Mouse (Mus musculus) heart, postnatal 0 days (tissue): ENCODE measurements around the gene Dab1. TPM values are rescaled to one million over a fixed set of nuclear protein-coding genes. Genes with fewer than 3 reads are reported as not detected.
A peak's percentile ranks its signal among the peaks of the same experiment; 100 is the strongest.

Source experiments
- ATAC-seq: fragments of 200-750 bp; cut with Nextera tagmentation; 2 replicates; pipeline ENCODE4 v1.8.0; 2017; ENCODE audit warnings: low read depth, moderate number of reproducible peaks, moderate library complexity; ENCODE audit not compliant: insufficient read depth
- DNase-seq: peaks from one replicate; pipeline ENCODE4 v3.0.0-alpha.2; 2016; ENCODE audit warnings: low spot score
- H3K27ac ChIP-seq: fragments of 300-500 bp; sonication (generic); 2 replicates; pipeline ENCODE4 v1.5.1; 2014; ENCODE audit warnings: low read depth, mild to moderate bottlenecking
- H3K27me3 ChIP-seq: fragments of 300-500 bp; sonication (generic); 2 replicates; pipeline ENCODE4 v1.6.1; 2014; ENCODE audit warnings: low read length, mixed read lengths; ENCODE audit not compliant: control insufficient read depth, insufficient read depth
- H3K36me3 ChIP-seq: fragments of 300-500 bp; sonication (generic); replicated peaks from 2 replicates; pipeline ENCODE4 v1.6.1; 2014; ENCODE audit warnings: low read length, mixed read lengths; ENCODE audit not compliant: control insufficient read depth, insufficient read depth
- H3K4me1 ChIP-seq: fragments of 300-500 bp; sonication (generic); 2 replicates; pipeline ENCODE4 v1.6.1; 2014; ENCODE audit warnings: antibody characterized with exemption; ENCODE audit not compliant: control insufficient read depth, insufficient read depth
- H3K4me2 ChIP-seq: fragments of 300-500 bp; sonication (generic); 2 replicates; pipeline ENCODE4 v1.6.1; 2014; ENCODE audit warnings: low read depth, mild to moderate bottlenecking, low read length, moderate library complexity
- H3K4me3 ChIP-seq: fragments of 300-500 bp; sonication (generic); 2 replicates; pipeline ENCODE4 v1.5.1; 2014; ENCODE audit warnings: low read depth, low read length
- H3K9ac ChIP-seq: fragments of 300-500 bp; sonication (generic); replicated peaks from 2 replicates; pipeline ENCODE4 v1.6.1; 2014; ENCODE audit warnings: low read depth, low read length, mixed read lengths
- H3K9me3 ChIP-seq: fragments of 300-500 bp; sonication (generic); replicated peaks from 2 replicates; pipeline ENCODE4 v1.6.1; 2016; ENCODE audit warnings: low read length; ENCODE audit not compliant: control insufficient read depth
- CTCF ChIP-seq: IDR thresholded peaks from 2 replicates; pipeline ENCODE4 v1.5.1; 2016; ENCODE audit warnings: antibody characterized with exemption, control low read depth, low read depth
- EP300 ChIP-seq: IDR thresholded peaks from 2 replicates; pipeline ENCODE4 v1.6.1; 2016; ENCODE audit warnings: antibody characterized with exemption, low read depth
- WGBS: fragments of 180-500 bp; shearing (Covaris S2); extraction: QIAGEN DNeasy Blood & Tissue Kit; methylation state at CpG from one replicate; pipeline ENCODE4 v1.1.7; 2014; 5-methylcytosine and 5-hydroxymethylcytosine counted together
- polyA plus RNA-seq: library from polyadenylated mRNA; unstranded; fragments of >200 nt; fragmentation: Nextera tagmentation; extraction: Ambion mirVana; gene quantifications from 2 replicates; pipeline ENCODE4 v1.2.1, GENCODE M21; 2015
- total RNA-seq: library from RNA; depleted of rRNA; stranded (reverse); fragments of >200 nt; gene quantifications from 2 replicates; pipeline ENCODE4 v1.2.3, GENCODE M21; 2014; ENCODE audit warnings: low replicate concordance

Gene Dab1
- total and polyA plus RNA-seq, 2 experiments from 2014 or later, result 0.27 TPM; not detected in 1

- TF ChIP-seq EP300, result no peak
- TF ChIP-seq CTCF, result no peak
- Histone ChIP-seq H3K27me3 (no peaks in the 10 kb centered on the region), H3K4me1 (no peaks in the 10 kb centered on the region), H3K4me2 (no peak overlapping the region), H3K36me3 (no peaks in the 10 kb centered on the region), H3K9ac (no peak overlapping the region), H3K27ac (no peak overlapping the region), H3K4me3 (no peak overlapping the region), H3K9me3 (no peaks in the 10 kb centered on the region)
- ATAC-seq, result no peak
- 68% methylated on average over 1 of the region's 1 CpGs for WGBS
- DNase-seq, result no peak
Measured at GRCm38 (mm10) chr4:103677195-103677594, 58.0 kb downstream of the Dab1 start.

GRCm38 (mm10) chr4:103678501-103678900 is 59.3 kb downstream of the Dab1 start:
- no peaks in the 10 kb centered on the region for H3K27me3 ChIP-seq
- H3K36me3 ChIP-seq, result no peaks in the 10 kb centered on the region
- 62% methylated on average over 6 of the region's 6 CpGs for WGBS
- no peaks in the 10 kb centered on the region for H3K9me3 ChIP-seq
- H3K4me3 ChIP-seq, result no peak overlapping the region
- no peak for TF ChIP-seq EP300
- TF ChIP-seq CTCF, result no peak
- no peak for ATAC-seq
- no peak for DNase-seq
- no peak overlapping the region for H3K27ac ChIP-seq
- no peak overlapping the region for H3K4me2 ChIP-seq
- H3K9ac ChIP-seq, result no peak overlapping the region
- no peaks in the 10 kb centered on the region for H3K4me1 ChIP-seq

GRCm38 (mm10) chr4:103685136-103685535 is 66.0 kb downstream of the Dab1 start:
- Histone ChIP-seq H3K27ac (no peak overlapping the region), H3K9ac (no peak overlapping the region), H3K4me3 (no peak overlapping the region), H3K27me3 (no peaks in the 10 kb centered on the region), H3K9me3 (no peaks in the 10 kb centered on the region), H3K4me2 (no peak overlapping the region), H3K4me1 (no peaks in the 10 kb centered on the region), H3K36me3 (no peaks in the 10 kb centered on the region)
- TF ChIP-seq EP300 (no peak), CTCF (no peak)
- WGBS, result 62% methylated on average over 4 of the region's 4 CpGs
- no peak for ATAC-seq
- no peak for DNase-seq

GRCm38 (mm10) chr4:103691717-103692116 is 72.6 kb downstream of the Dab1 start:
- no peak overlapping the region for H3K27ac ChIP-seq
- no peak overlapping the region for H3K4me3 ChIP-seq
- H3K9me3 ChIP-seq, result no peaks in the 10 kb centered on the region
- no peaks in the 10 kb centered on the region for H3K4me1 ChIP-seq
- no peak overlapping the region for H3K4me2 ChIP-seq
- no peaks in the 10 kb centered on the region for H3K27me3 ChIP-seq
- H3K9ac ChIP-seq, result no peak overlapping the region
- DNase-seq, result no peak
- no peaks in the 10 kb centered on the region for H3K36me3 ChIP-seq
- 0 out of 2 replicates have a peak, but pooled peaks have one; percentile 10 for TF ChIP-seq CTCF
- no peak for TF ChIP-seq EP300
- 44% methylated on average over 3 of the region's 3 CpGs for WGBS
- no peak for ATAC-seq

GRCm38 (mm10) chr4:103699755-103700154 is 80.6 kb downstream of the Dab1 start:
- no peak for DNase-seq
- TF ChIP-seq EP300 (no peak), CTCF (no peak)
- Histone ChIP-seq H3K27me3 (no peaks in the 10 kb centered on the region), H3K4me2 (no peak overlapping the region), H3K36me3 (no peaks in the 10 kb centered on the region), H3K9me3 (no peaks in the 10 kb centered on the region), H3K4me3 (no peak overlapping the region), H3K4me1 (no peaks in the 10 kb centered on the region), H3K27ac (no peak overlapping the region), H3K9ac (no peak overlapping the region)
- no peak for ATAC-seq
- 44% methylated on average over 4 of the region's 4 CpGs for WGBS

- WGBS, result 62% methylated on average over 6 of the region's 6 CpGs
- no peaks in the 10 kb centered on the region for H3K27me3 ChIP-seq
- H3K4me2 ChIP-seq, result no peak overlapping the region
- no peak overlapping the region for H3K9ac ChIP-seq
- no peaks in the 10 kb centered on the region for H3K9me3 ChIP-seq
- no peaks in the 10 kb centered on the region for H3K36me3 ChIP-seq
- no peak for ATAC-seq
- no peak for DNase-seq
- H3K4me1 ChIP-seq, result no peaks in the 10 kb centered on the region
- TF ChIP-seq CTCF, result no peak
- no peak for TF ChIP-seq EP300
- no peak overlapping the region for H3K4me3 ChIP-seq
- no peak overlapping the region for H3K27ac ChIP-seq
Measured at GRCm38 (mm10) chr4:103700392-103700791, 81.2 kb downstream of the Dab1 start.
